11 mouse cellular contexts compared by ENCODE assay signal in genomic region chr2:152825168-152825697, GRCm38 (mm10). TPM values are rescaled to one million over a fixed set of nuclear protein-coding genes. Genes with fewer than 3 reads are reported as not detected.
A peak's percentile ranks its signal among the peaks of the same experiment; 100 is the strongest.
DNase-seq lines count a peak whose midpoint lies in the region; ATAC-seq lines count a peak whose summit lies in the region.
"Had no signal": no experiment of that assay in that cellular context is flagged by ENCODE, and none has a peak within 500 bp of the region (broad histone marks: within the 10 kb centered on the region; RNA-seq: fewer than 3 reads in every experiment).

No protein-coding gene starts in this region.

- no peaks in the 10 kb centered on the region for H3K9me3 ChIP-seq in hindbrain, embryonic 14.5 days (ENCODE audit: control insufficient read depth, low read length)
- H3K9me3 ChIP-seq in hindbrain, embryonic 11.5 days (ENCODE audit: control insufficient read depth, low read length): no peaks in the 10 kb centered on the region
- no peaks in the 10 kb centered on the region for H3K9me3 ChIP-seq in neural tube, embryonic 13.5 days
- H3K9me3 ChIP-seq in midbrain, embryonic 16.5 days (replicated peaks; ENCODE audit: control insufficient read depth, low read length, poor library complexity, severe bottlenecking): no peaks in the 10 kb centered on the region

- no peaks in the 10 kb centered on the region for H3K27me3 ChIP-seq in hindbrain, embryonic 14.5 days (ENCODE audit: control insufficient read depth, insufficient read depth, low read length)
- no peaks in the 10 kb centered on the region for H3K27me3 ChIP-seq in hindbrain, embryonic 11.5 days (ENCODE audit: control insufficient read depth, insufficient read depth, low read length)
- H3K27me3 ChIP-seq in neural tube, embryonic 13.5 days: no peaks in the 10 kb centered on the region
- no peaks in the 10 kb centered on the region for H3K27me3 ChIP-seq in midbrain, embryonic 16.5 days (ENCODE audit: control insufficient read depth, insufficient read depth, low read depth, low read length)

- peaks cover 15% of the 10 kb centered on the region for H3K36me3 ChIP-seq in hindbrain, embryonic 14.5 days (replicated peaks; ENCODE audit: control insufficient read depth, insufficient read depth)
- H3K36me3 ChIP-seq in hindbrain, embryonic 11.5 days (ENCODE audit: control insufficient read depth, insufficient read depth, low read length): no peaks in the 10 kb centered on the region
- H3K36me3 ChIP-seq in neural tube, embryonic 13.5 days: peaks cover 23% of the 10 kb centered on the region
- H3K36me3 ChIP-seq in midbrain, embryonic 16.5 days (ENCODE audit: control insufficient read depth, insufficient read depth, low read length): no peaks in the 10 kb centered on the region

- DNase-seq in cerebellum, adult 11-12 months: peak; percentile 31
- DNase-seq in cerebellum, postnatal 10 days: no peak
- DNase-seq in hindbrain, embryonic 14.5 days (ENCODE audit: low spot score): no peak
- no peak for DNase-seq in hindbrain, embryonic 11.5 days (ENCODE audit: low spot score)
- no peak for DNase-seq in neural tube, embryonic 10.5 days (ENCODE audit: extremely low spot score, low spot score)
- DNase-seq: adrenal gland, postnatal 25 days; cerebellum, adult 9-11 months; lung, postnatal 4 days had no signal

- H3K27ac ChIP-seq in hindbrain, embryonic 14.5 days: no peak overlapping the region
- no peak overlapping the region for H3K27ac ChIP-seq in hindbrain, embryonic 11.5 days (ENCODE audit: low read depth, low read length)
- no peak overlapping the region for H3K27ac ChIP-seq in neural tube, embryonic 13.5 days (replicated peaks)
- H3K27ac ChIP-seq in midbrain, embryonic 16.5 days (ENCODE audit: low read length): no peak overlapping the region

- peaks cover 72% of the 10 kb centered on the region for H3K4me1 ChIP-seq in hindbrain, embryonic 14.5 days (replicated peaks; ENCODE audit: control insufficient read depth, insufficient read depth, low read length)
- H3K4me1 ChIP-seq in hindbrain, embryonic 11.5 days (replicated peaks; ENCODE audit: control insufficient read depth, insufficient read depth, low read length): peaks cover 15% of the 10 kb centered on the region
- peaks cover 94% of the 10 kb centered on the region for H3K4me1 ChIP-seq in neural tube, embryonic 13.5 days (replicated peaks)
- peaks cover 77% of the 10 kb centered on the region for H3K4me1 ChIP-seq in midbrain, embryonic 16.5 days (ENCODE audit: control insufficient read depth, insufficient read depth, low read length)

- H3K4me3 ChIP-seq in hindbrain, embryonic 14.5 days (replicated peaks; ENCODE audit: low read length): no peak overlapping the region
- H3K4me3 ChIP-seq in hindbrain, embryonic 11.5 days (ENCODE audit: low read depth, low read length): no peak overlapping the region
- H3K4me3 ChIP-seq in neural tube, embryonic 13.5 days: no peak overlapping the region
- H3K4me3 ChIP-seq in midbrain, embryonic 16.5 days (ENCODE audit: low read depth, low read length): no peak overlapping the region

- 79% methylated on average over 4 of the region's 4 CpGs for WGBS in hindbrain, embryonic 14.5 days
- 78% methylated on average over 4 of the region's 4 CpGs for WGBS in hindbrain, embryonic 11.5 days
- WGBS in neural tube, embryonic 13.5 days: 74% methylated on average over 4 of the region's 4 CpGs
- 87% methylated on average over 4 of the region's 4 CpGs for WGBS in midbrain, embryonic 16.5 days

- ATAC-seq in hindbrain, embryonic 14.5 days (ENCODE audit: low FRiP score): no peak
- ATAC-seq in hindbrain, embryonic 11.5 days (ENCODE audit: low FRiP score): no peak
- ATAC-seq in neural tube, embryonic 13.5 days (ENCODE audit: low read depth): no peak
- no peak for ATAC-seq in midbrain, embryonic 16.5 days
- no peak for ATAC-seq in granulocyte monocyte progenitor cell, adult 5-6 weeks (replicated peaks; ENCODE audit: poor library complexity, severe bottlenecking)

- H3K9ac ChIP-seq in hindbrain, embryonic 14.5 days: no peak overlapping the region
- H3K9ac ChIP-seq in hindbrain, embryonic 11.5 days (ENCODE audit: low read depth, low read length): no peak overlapping the region
- H3K9ac ChIP-seq in neural tube, embryonic 13.5 days: no peak overlapping the region; the same call in 1 of the 2 replicates
- H3K9ac ChIP-seq in midbrain, embryonic 16.5 days (ENCODE audit: low read depth, low read length): no peak overlapping the region

- H3K4me2 ChIP-seq in hindbrain, embryonic 14.5 days (replicated peaks): 0 out of 2 replicates have a peak overlapping the region, but pooled peaks have one; percentile 5
- no peak overlapping the region for H3K4me2 ChIP-seq in hindbrain, embryonic 11.5 days (replicated peaks; ENCODE audit: low read depth, low read length)
- peak overlapping the region; percentile 77 for H3K4me2 ChIP-seq in neural tube, embryonic 13.5 days
- H3K4me2 ChIP-seq in midbrain, embryonic 16.5 days (ENCODE audit: low read length): peak overlapping the region; percentile 15; the same call in 1 of the 2 replicates

RNA-seq across cellular contexts. Expression of gene Bcl2l1, which starts 6.3 kb away (rescaled TPM):
- polyA plus RNA-seq in hindbrain, embryonic 14.5 days (2014; fragmentation: Nextera tagmentation; extraction: Ambion mirVana): 155 and 165 TPM in 2 replicates
- polyA plus RNA-seq in hindbrain, embryonic 11.5 days (2014; fragmentation: Nextera tagmentation; extraction: Ambion mirVana): 129 and 134 TPM in 2 replicates
- 151 and 153 TPM in 2 replicates for polyA plus RNA-seq in neural tube, embryonic 13.5 days (2015; fragmentation: Nextera tagmentation; extraction: Ambion mirVana)
- 186 and 194 TPM in 2 replicates for polyA plus RNA-seq in midbrain, embryonic 16.5 days (2015; fragmentation: Nextera tagmentation; extraction: Ambion mirVana)
- total RNA-seq in granulocyte monocyte progenitor cell, adult 5-6 weeks (2014; fragmentation: Nextera tagmentation): 13.2 and 27.8 TPM in 2 replicates
- 10.3 and 25.2 TPM in 2 replicates for total RNA-seq in granulocyte monocyte progenitor cell, adult 5-6 weeks (2017)

RNA-seq across cellular contexts. Expression of gene Tpx2, which starts 22.5 kb away (rescaled TPM):
- 17.2 and 20.1 TPM in 2 replicates for polyA plus RNA-seq in hindbrain, embryonic 14.5 days (2014; fragmentation: Nextera tagmentation; extraction: Ambion mirVana)
- 139 and 140 TPM in 2 replicates for polyA plus RNA-seq in hindbrain, embryonic 11.5 days (2014; fragmentation: Nextera tagmentation; extraction: Ambion mirVana)
- polyA plus RNA-seq in neural tube, embryonic 13.5 days (2015; fragmentation: Nextera tagmentation; extraction: Ambion mirVana): 15.1 and 21.3 TPM in 2 replicates
- polyA plus RNA-seq in midbrain, embryonic 16.5 days (2015; fragmentation: Nextera tagmentation; extraction: Ambion mirVana): 10.5 and 11.1 TPM in 2 replicates
- 51.4 and 56.0 TPM in 2 replicates for total RNA-seq in granulocyte monocyte progenitor cell, adult 5-6 weeks (2014; fragmentation: Nextera tagmentation)
- total RNA-seq in granulocyte monocyte progenitor cell, adult 5-6 weeks (2017): 96.9 and 105 TPM in 2 replicates
